Mouse (Mus musculus) cortical plate, adult 2 months (tissue): Measurements from ENCODE around the gene Oser1. TPM values are rescaled to one million over a fixed set of nuclear protein-coding genes. Genes with fewer than 3 reads are reported as not detected.

Experiments used
- H3K27ac ChIP-seq: fragments of 200-500 bp; 2 replicates; pipeline ENCODE4 v1.5.1; 2012; ENCODE audit warnings: low read length, control low read depth, inconsistent platforms; ENCODE audit not compliant: insufficient read depth
- H3K4me1 ChIP-seq: fragments of 200-500 bp; 2 replicates; pipeline ENCODE4 v1.6.1; 2011; ENCODE audit warnings: low read length; ENCODE audit not compliant: control insufficient read depth, insufficient read depth
- H3K4me3 ChIP-seq: fragments of 200-500 bp; 2 replicates; pipeline ENCODE4 v1.5.1; 2011; ENCODE audit warnings: mild to moderate bottlenecking, low read length, control low read depth; ENCODE audit not compliant: insufficient read depth
- CTCF ChIP-seq: fragments of 200-500 bp; IDR thresholded peaks from 2 replicates; pipeline ENCODE4 v1.5.1; 2011; ENCODE audit warnings: mild to moderate bottlenecking, control low read depth, low read length; ENCODE audit not compliant: insufficient read depth; ENCODE audit errors: extremely low read depth
- POLR2A ChIP-seq: fragments of 200-500 bp; IDR thresholded peaks from 2 replicates; pipeline ENCODE4 v1.6.1; 2011; ENCODE audit warnings: mild to moderate bottlenecking, low read length, control low read depth; ENCODE audit not compliant: insufficient read depth; ENCODE audit errors: extremely low read depth
- polyA plus RNA-seq: library from polyadenylated mRNA; depleted of rRNA; stranded (reverse); fragments of >200 nt; gene quantifications from 2 replicates; pipeline ENCODE4 v1.2.3, GENCODE M21; 2012; rRNA removed

Oser1 gene
- polyA plus RNA-seq, 1 experiment = 22.2 TPM

- TF ChIP-seq POLR2A (no peak), CTCF (no peak)
- no peak overlapping the region for H3K27ac ChIP-seq
- no peak overlapping the region for H3K4me3 ChIP-seq
- no peaks in the 10 kb centered on the region for H3K4me1 ChIP-seq
Measured at GRCm38 (mm10) chr2:163362940-163363921, 61.3 kb downstream of the Oser1 start.

GRCm38 (mm10) chr2:163360858-163361623, 63.5 kb downstream of the Oser1 start:
- Histone ChIP-seq H3K27ac (no peak overlapping the region), H3K4me3 (no peak overlapping the region)

GRCm38 (mm10) chr2:163359253-163359652, 65.2 kb downstream of the Oser1 start:
- Histone ChIP-seq H3K4me3 (no peak overlapping the region), H3K4me1 (no peaks in the 10 kb centered on the region), H3K27ac (no peak overlapping the region)
- TF ChIP-seq CTCF (no peak), POLR2A (no peak)

More at GRCm38 (mm10) chr2:163360858-163361623, 63.5 kb downstream of the Oser1 start:
- no peaks in the 10 kb centered on the region for H3K4me1 ChIP-seq
- TF ChIP-seq POLR2A = no peak

- no peak overlapping the region for H3K27ac ChIP-seq
- H3K4me3 ChIP-seq = no peak overlapping the region
- H3K4me1 ChIP-seq = no peaks in the 10 kb centered on the region
- TF ChIP-seq POLR2A (no peak), CTCF (no peak)
Measured at GRCm38 (mm10) chr2:163358662-163359061, 65.8 kb downstream of the Oser1 start.

- Histone ChIP-seq H3K4me3 (no peak overlapping the region), H3K27ac (no peak overlapping the region), H3K4me1 (no peaks in the 10 kb centered on the region)
- TF ChIP-seq POLR2A (no peak), CTCF (no peak)
Measured at GRCm38 (mm10) chr2:163356113-163356840, 68.2 kb downstream of the Oser1 start.

Other genes starting within 250 kb of the Oser1 start
- 26.1 and 28.1 TPM in 2 replicates for gene Tox2, start 221.6 kb downstream of the Oser1 start, polyA plus RNA-seq
- 0.61 and 0.79 TPM in 2 replicates for gene Jph2, start 26.7 kb downstream of the Oser1 start, polyA plus RNA-seq
- 96.6 and 99.8 TPM in 2 replicates for gene Gdap1l1, start 13.8 kb upstream of the Oser1 start, polyA plus RNA-seq
- 11.5 and 12.3 TPM in 2 replicates for gene Fitm2, start 47.9 kb upstream of the Oser1 start, polyA plus RNA-seq
- 0.09 TPM in 1 of 2 replicates, not detected in the other for gene R3hdml, start 67.6 kb upstream of the Oser1 start, polyA plus RNA-seq
- not detected in 2 replicates for gene Hnf4a, start 82.1 kb upstream of the Oser1 start, polyA plus RNA-seq
- 45.8 and 49.3 TPM in 2 replicates for gene Ttpal, start 177.6 kb upstream of the Oser1 start, polyA plus RNA-seq
- gene Serinc3, start 220.4 kb upstream of the Oser1 start, polyA plus RNA-seq = 209 and 210 TPM in 2 replicates
- gene Pkig, start 233.7 kb upstream of the Oser1 start, polyA plus RNA-seq = 143 and 146 TPM in 2 replicates